Mouse (Mus musculus): Measurements from ENCODE around the gene Gtf2i. TPM values are rescaled to one million over a fixed set of nuclear protein-coding genes. Genes with fewer than 3 reads are reported as not detected.

Gene Gtf2i
- total RNA-seq, 2 experiments from 2014 or later, result 204 to 207 TPM

DNA sequence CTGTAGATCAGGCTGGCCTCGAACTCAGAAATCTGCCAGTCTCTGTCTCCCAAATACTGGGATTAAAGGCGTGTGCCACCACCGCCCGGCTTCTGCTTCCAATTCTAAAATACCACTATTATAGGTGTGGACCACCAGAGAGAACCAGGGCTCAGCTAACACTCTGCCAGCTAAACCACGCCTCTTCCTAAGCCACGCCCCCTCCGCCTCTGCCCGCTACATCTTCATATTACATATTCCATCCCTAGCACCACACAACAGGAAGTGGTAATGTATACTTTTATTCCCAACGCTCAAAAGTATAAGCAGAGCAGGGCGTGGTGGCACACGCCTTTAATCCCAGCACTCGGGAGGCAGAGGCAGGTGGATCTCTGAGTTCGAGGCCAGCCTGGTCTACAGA lies 8.8 kb upstream of the Gtf2i start:
- no peak for DNase-seq (ENCODE audit: low spot score in 2 of 2)

DNA sequence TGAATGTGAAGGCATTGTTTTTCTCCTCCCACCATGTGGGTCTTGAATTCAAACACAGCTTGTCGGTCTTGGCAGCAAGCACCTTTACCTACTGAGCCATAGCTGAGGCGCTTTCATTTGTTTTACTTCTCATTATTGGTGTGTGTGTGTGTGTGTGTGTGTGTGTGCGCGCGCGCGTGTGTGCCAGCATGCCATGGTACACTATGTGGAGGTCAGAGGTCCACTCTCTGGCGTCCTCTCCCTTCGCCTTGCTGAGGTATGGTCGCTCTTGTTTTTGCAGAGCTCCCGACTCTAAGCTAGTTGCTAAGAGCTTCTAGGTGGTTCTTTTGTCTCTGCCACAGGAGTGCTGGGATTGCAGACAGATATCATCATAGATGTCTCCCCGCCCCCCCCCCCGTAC lies 7.8 kb upstream of the Gtf2i start:
- no peak for DNase-seq (ENCODE audit: low spot score in 2 of 2)

DNA sequence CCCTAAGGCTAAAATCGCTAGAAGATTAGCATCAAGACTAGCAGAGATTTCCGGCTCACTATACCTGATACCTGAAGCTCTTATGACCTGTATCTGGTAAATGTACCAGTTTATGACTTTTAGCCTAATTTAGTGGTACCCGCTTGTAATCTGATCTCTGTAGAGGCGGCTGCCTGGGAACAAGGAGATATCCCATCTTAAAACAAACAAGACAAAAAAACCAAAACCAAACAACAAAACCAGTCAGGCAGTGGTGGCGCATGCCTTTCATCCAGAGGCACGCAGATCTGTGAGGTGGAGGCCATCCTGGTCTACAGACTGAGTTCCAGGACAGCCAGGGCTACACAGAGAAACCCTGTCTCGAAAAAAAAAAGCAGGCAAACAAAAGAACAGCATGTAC lies 7.1 kb upstream of the Gtf2i start:
- no peak for DNase-seq (ENCODE audit: low spot score in 2 of 2)

DNA sequence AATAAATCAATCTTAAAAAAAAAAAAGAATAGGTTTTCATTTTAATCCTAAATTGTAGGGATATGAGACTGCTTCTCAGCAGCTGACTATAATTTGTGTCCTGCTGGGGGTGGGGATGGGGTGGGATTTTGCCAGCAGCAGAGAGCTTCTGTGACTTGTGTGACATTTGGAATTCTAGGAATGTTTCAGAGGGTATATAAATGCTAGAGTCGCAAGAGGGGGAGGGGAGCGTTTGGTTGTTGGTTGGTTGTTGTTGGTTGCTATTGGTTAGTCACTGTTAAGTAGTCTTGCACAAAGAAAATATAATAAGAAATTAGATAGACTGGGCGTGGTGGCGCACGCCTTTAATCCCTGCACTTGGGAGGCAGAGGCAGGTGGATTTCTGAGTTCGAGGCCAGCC lies 4.3 kb upstream of the Gtf2i start:
- DNase-seq (ENCODE audit: low spot score in 2 of 2), result no peak

DNA sequence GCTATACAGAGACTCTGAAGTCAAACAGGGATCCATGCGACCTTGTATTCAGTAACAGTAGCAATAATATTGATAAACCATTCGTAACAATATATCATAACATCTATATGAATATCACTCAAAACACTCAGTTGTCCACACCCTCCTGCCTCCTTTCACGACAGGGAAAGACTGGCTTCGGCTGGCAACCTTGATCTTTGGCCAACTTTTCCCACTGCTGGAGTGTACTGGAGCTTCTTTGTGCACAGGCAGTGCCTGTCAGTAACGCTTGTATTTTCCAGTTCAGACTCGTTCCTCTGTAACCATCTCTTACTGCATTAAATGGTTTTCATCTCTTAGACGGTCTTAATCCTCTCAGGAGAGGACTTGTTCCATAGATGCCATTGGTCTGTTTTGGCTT lies 2.2 kb upstream of the Gtf2i start:
- DNase-seq (ENCODE audit: low spot score in 2 of 2), result no peak

DNA sequence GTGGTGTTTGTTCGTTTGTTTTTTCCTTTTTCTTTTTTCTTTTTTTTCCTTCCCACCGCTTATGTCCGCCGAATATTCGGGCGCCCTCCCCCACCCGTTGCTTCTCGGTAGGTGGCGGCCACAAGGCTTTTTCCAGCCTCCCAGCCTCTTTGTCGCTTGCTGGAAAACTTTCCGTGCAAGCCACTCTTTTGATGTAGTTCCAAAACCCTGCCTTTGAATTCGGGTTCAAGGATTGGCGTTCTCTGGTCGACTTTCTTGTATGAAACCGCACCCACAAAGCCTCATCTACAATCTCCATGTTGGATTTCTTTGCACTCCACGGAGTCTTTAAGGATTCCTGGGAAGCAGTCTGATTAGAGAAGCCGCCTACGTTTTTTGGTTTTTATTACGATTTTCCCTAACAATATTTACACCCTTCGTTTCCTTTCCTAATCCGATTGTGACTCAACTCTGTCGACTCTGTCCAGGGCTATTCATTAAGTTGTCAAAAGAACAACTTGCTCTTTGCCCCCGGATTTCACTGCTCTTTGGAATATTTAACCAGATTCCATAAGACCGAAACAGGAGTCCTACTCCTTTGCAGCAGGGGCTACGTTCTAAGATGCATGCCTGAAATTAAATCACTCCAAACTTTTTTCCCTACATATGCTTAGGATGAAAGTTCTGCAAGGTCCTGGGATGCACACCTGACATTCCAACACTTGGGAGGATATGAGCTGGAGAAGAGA lies 1.2 kb upstream of the Gtf2i start:
- DNase-seq (ENCODE audit: low spot score in 2 of 2), result peak; percentile 30 to 53

DNA sequence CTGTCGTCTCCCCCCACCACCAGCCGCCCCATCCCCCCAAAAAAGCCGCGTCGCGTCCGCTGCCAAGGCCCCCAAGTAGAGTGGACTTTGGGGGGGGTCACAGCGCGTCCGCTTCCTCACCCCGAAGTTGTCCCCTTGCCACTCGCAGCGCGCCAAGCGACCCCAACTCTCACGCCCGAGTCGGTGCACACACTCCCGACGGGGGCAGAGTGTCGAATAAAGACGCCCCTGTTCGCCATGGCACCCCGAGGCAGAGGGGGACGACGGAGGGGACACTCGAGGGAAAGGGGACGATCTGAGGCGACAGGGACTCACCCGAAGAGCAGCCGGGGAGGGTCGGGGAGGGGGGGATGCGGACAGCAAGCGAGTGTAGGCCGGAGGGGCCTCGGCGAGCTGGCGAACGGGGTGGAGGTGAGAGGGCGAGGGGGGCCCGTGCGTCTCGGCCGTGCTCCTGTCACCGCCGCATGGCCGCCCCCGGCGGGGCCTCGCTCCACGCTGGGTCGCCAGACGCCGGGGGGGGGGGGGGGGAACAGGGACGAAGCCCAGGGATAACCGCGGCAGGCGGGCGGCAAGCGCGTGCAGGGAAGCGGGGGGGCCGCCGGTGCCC lies 389 bp downstream of the Gtf2i start:
- peak in 1 of 2 experiments; percentile 33 for DNase-seq (ENCODE audit: low spot score in 2 of 2)

DNA sequence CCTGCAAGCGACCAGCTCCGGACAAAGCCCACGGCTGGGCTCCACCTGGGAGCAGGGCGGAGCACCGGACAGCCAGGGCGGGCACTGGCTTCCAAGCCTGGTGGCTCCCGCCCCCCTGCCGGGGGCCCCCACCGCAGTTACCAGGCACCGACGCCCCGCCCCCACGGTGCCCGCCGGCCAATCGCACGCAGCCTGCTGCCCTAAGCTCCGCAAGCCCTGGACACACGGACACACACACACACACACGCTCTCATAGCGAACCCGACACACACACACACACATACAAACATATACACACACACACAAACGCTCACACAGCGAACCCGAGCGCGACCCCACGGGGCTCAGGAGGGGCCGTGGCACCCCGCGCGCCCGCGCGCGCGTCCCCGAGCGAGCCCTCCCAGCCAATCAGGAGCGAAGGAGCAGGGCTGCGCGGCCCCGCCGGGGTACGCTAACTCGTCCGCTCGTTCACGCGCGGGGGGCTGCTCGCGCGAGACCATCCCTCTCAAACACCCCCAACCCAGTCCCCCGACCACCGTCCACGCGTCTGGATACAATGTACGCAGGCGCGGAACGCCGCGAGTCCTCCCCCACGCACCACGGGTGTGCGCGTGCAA lies 1.0 kb downstream of the Gtf2i start:
- peak; percentile 84 to 91 for DNase-seq (ENCODE audit: low spot score in 2 of 2)

DNA sequence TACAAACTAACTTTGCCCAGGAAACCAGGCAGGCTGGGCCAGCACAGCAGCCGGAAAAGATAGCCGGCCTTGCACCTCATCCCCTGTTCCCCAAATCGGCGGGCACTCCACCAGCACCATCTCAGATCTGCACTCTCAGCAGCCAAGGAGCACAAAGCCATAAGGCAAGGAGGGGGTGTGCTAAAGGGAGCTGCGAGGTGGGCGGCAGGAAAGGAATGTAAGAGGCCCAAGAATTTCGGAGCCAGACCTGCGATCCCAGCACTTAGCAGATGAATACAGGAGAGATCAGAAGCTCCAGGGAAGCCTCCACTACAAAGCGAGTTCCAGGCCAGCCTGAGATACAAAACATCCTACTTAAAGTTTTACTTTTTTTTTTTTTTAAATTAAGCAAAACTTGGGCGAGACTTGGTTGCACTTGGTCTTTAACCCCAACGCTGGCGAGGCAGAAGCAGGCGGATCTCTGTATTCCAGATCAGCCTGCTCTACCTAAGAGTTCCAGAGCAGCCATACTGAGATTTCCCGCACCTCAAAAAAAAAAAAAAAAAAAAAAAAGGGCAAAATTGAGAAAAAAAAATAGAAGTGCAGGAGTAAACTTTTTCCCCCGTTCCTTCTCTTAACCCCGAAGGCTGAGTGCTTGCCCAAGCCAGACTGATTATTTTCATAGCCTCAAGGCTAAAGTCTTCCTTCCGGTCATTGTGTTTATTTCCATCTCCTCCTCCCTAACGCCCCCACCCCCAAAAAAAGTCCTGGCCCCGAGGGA lies 1.7 kb downstream of the Gtf2i start:
- DNase-seq (ENCODE audit: low spot score in 2 of 2), result peak; percentile 61 to 79

DNA sequence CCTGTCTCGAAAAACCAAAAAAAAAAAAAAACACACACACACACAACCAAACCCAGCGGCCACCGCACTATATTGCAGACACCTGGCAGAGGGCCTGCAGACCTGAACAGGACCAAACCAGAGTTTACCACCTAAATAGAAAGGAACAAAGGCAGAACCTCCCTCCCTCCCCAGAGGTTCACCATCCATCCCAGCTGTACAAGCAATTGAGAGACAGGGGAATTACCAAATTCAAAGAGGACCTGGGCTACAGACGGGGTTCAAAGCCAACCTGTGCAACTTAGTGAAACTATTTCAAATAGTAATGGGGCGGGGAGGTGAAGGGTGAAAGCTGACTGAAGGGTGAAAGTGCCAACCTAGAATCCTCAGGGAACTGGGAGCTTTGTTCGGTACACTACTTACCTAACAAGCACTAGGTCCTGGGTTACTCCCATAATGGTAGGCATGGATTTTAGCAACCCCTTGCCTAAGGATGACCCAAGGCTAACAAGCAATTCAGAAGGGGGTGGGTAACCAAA lies 2.6 kb downstream of the Gtf2i start:
- DNase-seq (ENCODE audit: low spot score in 2 of 2), result no peak

DNA sequence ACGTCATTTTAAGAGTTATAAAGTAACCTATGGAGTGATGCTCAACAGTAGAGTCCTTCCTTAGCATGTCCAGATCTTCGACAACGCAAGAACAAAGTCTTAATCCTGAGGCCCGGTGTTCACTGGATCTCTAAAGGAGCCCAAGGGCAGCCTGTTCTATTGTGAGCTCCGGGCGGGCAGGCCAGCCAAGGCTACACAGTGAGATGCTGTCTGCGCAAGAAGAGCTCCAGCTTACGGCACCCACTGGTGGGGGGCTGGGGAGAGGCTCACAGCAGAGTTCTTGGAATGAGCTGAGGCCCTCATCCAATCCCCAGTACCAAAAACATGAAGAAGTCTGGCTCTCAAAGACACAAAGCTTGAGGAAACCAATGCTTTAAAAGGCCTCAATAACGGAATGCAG lies 4.4 kb downstream of the Gtf2i start:
- DNase-seq (ENCODE audit: low spot score in 2 of 2), result no peak

DNA sequence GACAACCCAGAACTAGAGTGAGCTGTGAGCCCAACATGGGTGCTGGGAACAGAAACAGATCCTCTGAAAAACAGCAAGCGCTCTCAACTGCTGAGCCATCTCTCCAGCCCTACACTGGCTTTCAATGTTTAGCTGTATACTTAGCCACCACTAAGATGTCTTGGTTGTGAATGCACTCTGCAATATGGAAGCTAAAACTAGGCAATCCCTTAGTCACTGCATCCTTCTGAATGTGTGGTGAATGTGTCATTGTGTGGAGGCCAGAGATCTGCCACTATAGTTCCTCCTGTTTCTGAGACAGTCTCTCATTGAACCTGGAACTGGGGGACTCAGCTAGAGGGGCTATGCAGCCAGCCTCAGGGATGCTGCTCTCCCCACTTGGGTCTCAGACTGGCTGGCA lies 5.2 kb downstream of the Gtf2i start:
- no peak for DNase-seq (ENCODE audit: low spot score in 2 of 2)

DNA sequence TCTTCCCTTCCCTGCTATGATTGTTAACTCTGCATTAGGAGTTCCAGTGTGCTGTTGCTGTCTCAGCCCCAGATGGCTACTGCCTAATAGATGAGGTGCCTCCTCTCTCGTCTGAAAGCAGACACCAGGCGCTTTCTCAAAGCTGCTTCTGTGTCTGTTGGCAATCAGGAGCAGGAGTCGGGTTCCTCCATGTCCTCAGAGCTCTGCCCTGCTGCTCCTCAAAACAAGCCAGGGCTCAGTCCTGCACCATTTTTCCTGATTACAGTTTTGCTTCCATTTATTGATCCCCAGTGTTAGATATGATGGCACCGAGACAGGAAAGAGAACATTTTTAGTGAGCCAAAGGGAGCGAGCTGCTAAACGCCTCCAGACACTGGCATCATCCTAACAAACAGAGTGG lies 9.9 kb downstream of the Gtf2i start:
- DNase-seq (ENCODE audit: low spot score in 2 of 2), result no peak

DNA sequence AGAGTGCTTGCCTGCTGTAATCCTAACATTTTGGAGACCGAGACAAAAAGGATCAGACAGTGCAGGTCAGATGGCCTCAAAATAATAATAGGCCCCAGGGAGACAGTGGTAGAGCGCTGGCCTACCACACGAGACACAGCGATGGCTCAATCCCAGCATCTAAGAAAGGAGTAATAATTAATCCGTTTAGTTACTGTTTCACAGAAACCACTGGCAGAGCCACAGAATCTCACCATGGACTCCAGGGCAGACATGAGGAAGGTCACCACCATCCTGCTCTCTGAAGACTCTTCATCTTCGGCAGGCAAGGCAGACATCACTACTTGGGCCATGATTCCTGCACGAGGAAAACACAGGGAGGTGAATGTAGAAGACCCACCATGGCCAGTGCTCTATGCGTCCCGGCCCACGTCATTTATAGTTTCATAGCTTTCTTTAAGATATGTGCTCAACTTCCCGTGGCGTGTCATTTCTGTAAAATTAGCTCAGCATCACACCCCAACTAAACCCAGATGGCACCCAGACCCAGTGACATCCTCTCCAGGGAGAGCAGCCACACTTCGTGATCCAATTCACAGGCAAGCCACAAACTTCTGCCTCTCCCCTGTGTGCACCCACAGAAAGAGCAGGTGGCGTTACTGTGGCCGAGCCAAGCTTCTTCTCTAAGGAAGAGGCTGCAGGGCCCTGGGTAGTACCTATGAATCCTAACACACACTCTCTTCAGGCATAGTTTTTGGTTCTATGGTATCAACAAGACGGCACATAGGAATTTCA lies 19.1 kb downstream of the Gtf2i start:
- DNase-seq (ENCODE audit: low spot score in 2 of 2), result peak; percentile 41 to 45

DNA sequence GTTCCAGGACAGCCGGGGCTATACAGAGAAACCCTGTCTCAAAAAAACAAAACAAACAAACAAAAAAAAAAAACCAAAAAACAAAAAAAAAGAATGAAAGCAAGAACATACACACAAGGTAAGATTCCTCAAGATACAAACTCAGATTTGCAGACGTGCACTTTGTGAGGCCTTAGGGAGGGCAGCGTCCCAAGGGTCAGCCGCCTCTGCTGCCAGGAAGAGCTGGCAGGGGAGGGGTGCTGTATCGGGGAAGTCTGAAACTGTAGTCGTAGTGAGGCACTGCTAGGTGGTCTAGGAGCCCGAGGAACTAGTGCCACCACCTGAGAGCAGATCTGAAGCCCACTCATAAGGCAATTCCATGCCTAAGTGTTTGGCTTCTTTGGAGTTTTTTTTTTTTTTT lies 20.0 kb downstream of the Gtf2i start:
- no peak for DNase-seq (ENCODE audit: low spot score in 2 of 2)

DNA sequence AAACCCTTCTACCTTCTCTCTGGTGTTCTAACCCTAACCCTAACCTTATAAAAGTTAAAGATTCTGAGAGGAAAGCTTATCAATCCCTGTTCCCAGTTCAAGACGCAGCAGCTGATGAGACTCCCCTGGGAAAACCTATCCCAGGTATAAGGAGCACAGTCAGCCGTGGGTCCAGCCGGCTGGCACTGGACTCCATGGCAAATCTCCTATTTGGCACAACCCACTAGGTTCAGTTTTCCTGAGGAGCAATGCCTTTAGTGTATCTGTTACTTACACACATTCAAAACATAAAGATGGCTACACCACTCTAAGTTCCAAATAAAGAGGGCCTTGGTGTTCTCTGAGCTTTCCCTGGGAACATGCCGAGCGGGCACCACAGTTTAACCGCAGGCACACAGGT lies 23.5 kb downstream of the Gtf2i start:
- DNase-seq (ENCODE audit: low spot score in 2 of 2), result no peak

DNA sequence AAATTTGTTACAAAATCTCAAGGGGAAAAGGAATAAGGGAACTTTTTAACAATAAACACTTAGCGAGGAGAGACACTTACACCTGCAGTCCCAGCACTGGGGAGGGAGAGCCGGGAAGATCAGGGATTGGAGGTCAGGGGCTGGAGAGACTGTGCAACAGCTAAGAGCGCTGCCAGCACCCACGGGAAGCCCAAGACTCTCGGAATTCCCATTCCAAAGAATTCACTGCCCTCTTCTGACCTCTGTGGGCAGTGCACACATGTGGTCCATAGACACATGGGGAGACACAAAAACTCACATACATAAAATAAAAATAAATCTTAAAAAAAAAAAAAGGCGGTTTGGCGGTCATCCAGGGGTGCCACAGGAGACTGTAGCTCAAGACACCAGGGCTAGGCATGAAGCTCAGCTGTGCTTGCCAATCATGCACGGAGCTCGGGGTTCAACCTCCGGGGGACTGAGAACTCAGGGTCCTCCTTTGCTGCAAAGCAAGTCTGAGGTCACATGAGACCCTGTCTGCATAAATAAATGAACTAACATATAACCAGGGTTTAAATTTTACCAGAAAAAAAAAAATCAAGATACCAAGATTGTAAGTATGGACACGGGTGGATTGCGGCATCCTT lies 24.5 kb downstream of the Gtf2i start:
- DNase-seq (ENCODE audit: low spot score in 2 of 2), result no peak

DNA sequence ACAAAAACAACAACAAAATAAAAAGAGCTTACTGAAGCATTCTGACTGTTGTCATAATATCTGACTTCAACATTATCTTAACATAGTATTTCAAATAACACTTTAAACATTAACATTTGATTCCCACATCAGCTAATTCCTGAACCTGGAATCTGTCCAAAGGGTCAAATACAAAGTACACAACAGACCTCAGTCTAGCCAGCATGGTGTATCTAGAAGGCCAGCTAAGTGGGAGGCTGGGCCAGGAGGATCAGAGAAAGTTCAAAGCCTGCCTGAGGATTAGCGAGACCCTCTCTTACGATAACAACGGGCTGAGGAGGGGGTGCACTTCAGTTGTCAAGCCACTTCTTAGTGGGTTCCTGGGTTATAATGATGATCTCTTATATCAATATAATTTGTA lies 26.5 kb downstream of the Gtf2i start:
- DNase-seq (ENCODE audit: low spot score in 2 of 2), result no peak

DNA sequence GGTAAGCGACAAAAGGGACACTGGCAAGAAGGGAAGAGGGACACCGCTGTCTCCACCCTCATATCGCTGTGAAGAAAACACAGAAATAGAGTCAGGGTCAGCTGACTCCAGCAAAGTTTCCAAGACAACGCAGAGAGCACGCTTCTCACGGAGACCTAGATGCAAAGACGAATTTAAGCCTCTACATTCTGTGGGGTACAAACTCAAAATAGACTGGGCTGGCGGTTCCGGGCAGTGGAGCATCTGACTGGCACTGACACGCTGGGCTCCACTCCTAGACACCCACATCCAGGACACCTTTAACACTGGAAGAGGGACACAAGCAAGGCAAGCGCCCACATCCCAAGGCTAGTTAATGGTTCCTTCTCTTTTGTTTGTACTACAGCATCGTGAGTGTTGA lies 29.6 kb downstream of the Gtf2i start:
- DNase-seq (ENCODE audit: low spot score in 2 of 2), result peak in 1 of 2 experiments; percentile 49

DNA sequence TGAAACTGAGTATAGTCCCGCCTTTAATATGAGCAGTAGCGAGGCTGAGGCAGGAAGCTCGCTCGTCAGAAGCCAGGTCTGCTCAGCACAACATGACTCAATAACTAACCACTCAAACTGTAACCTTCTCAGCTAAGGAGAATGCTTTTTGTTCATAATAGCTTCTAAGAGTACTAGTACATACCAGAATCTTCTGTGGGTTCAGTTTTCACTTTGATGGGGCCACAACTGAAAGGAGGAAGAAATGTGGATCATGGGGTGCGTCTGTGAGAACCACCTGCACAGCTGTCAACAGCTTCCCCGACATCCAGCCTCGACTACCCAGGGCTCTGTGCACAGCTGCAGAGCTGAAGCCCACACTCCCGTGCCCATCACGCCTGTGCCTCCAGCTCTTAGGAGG lies 32.0 kb downstream of the Gtf2i start:
- DNase-seq (ENCODE audit: low spot score in 2 of 2), result no peak

DNA sequence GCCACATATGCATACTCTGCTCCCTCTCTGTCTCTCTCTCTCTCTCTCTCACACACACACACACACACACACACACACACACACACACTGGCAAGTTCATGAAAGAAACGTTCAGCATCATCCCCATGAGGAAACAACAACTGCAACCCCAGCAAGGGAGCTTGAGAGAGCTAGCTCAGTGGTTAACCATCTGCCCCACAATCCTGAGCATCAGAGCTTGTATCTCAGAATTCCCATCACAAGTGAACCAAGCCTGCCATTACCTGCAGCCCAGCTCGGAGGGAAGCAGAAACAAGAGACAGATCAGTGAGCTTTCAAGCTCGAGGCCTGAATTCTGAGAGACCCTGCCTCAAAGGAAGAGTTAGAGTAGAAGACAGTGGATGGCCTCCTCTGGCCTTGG lies 32.5 kb downstream of the Gtf2i start:
- no peak for DNase-seq (ENCODE audit: low spot score in 2 of 2)

Data from left cerebral cortex, adult 18-20 months (tissue).